Mouse (Mus musculus) Patski (cell line): ENCODE results near the gene P2ry14. TPM values are rescaled to one million over a fixed set of nuclear protein-coding genes. Genes with fewer than 3 reads are reported as not detected.

Source experiments
- ATAC-seq: fragments of 100-300 bp; one replicate; pipeline ENCODE4 v1.8.0; 2021
- CTCF ChIA-PET: fragments of 350-600 bp; sonication (Branson Sonifier 250); formaldehyde crosslinking; loops from one replicate; lab custom pipeline; 2022; ENCODE audit warnings: inconsistent platforms; lab: Charles Lee
- POLR2A ChIA-PET: fragments of 350-600 bp; sonication (Branson Sonifier 250); formaldehyde crosslinking; loops from one replicate; lab custom pipeline; 2022; ENCODE audit warnings: antibody characterized with exemption, inconsistent platforms; lab: Charles Lee
- DNase-seq: peaks from one replicate; pipeline ENCODE4 v3.0.0-alpha.2; 2011; ENCODE audit warnings: low read depth, low spot score
- H3K27me3 ChIP-seq: fragments of 371-371 bp; one replicate; pipeline ENCODE4 v1.5.1; 2021
- CTCF ChIP-seq: fragments of 100-300 bp; IDR thresholded peaks from one replicate; pipeline ENCODE4 v1.5.1; 2021
- in situ Hi-C: fragments of 300-500 bp; cut with MboI; formaldehyde crosslinking; loops from 3 replicates; pipeline ENCODE4 v1.11.1; 2018; ENCODE audit warnings: low pct_unique_long_range_greater_than_20kb, mixed read lengths
- polyA plus RNA-seq: library from polyadenylated mRNA; unstranded; gene quantifications from one replicate; pipeline ENCODE4 v1.2.3, GENCODE M21; 2021

The P2ry14 gene
- polyA plus RNA-seq, 1 experiment from 2014 or later: 0.33 TPM

GRCm38 (mm10) chr3:59135911-59136653 is 17.3 kb downstream of the P2ry14 start:
- CTCF ChIA-PET: interaction anchor here (1.2 kb wide), 1 partner anchor 9 kb away, joined by 3 read pairs; no protein-coding TSS in a partner anchor
- ATAC-seq (no peak), DNase-seq (no peak)
- in situ Hi-C loops: no loop called here
- TF ChIP-seq CTCF: no peak
- H3K27me3 ChIP-seq: no peaks in the 10 kb centered on the region
- POLR2A ChIA-PET: no interaction called here

GRCm38 (mm10) chr3:59133189-59133588 is 20.2 kb downstream of the P2ry14 start:
- ATAC-seq (no peak), DNase-seq (no peak)
- H3K27me3 ChIP-seq: no peaks in the 10 kb centered on the region
- TF ChIP-seq CTCF: no peak
- ChIA-PET POLR2A (interaction anchor here (1.0 kb wide), 1 partner anchor 22 kb away, joined by 3 read pairs; no protein-coding TSS in a partner anchor), CTCF (interaction anchor here (1.1 to 2.9 kb wide), 5 partner anchors 13 to 33 kb away, joined by 3 to 20 read pairs (median 4); no protein-coding TSS in a partner anchor)
- in situ Hi-C loops: no loop called here

GRCm38 (mm10) chr3:59131966-59132365 is 21.5 kb downstream of the P2ry14 start:
- POLR2A ChIA-PET: no interaction called here
- in situ Hi-C loops: no loop called here
- H3K27me3 ChIP-seq: no peaks in the 10 kb centered on the region
- no peak for DNase-seq
- no peak for TF ChIP-seq CTCF
- ATAC-seq: no peak
- CTCF ChIA-PET: interaction anchor here (1.0 to 1.4 kb wide), 2 partner anchors 17 to 18 kb away, joined by 3 to 4 read pairs; no protein-coding TSS in a partner anchor

DNA sequence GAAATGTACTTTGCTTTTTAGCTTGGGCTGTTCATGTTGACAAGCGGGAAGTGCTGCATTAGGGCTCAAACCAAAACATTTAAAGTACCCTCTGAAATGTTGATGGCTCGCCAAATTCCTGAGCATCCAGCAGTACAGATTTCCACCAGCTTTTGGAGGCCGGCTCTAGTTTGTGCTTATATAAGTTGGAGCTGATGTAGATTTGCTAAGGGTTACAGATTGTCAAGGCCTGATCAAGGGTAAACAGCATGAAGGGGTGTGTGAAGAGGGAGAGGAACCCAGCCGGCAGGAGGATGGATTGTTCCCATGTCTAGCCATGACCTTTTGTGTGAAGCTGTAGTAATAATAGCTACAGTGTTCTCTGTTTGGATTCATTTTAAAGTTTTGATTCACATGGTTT is 22.3 kb downstream of the P2ry14 start:
- no peaks in the 10 kb centered on the region for H3K27me3 ChIP-seq
- ATAC-seq (no peak), DNase-seq (no peak)
- ChIA-PET POLR2A (no interaction called here), CTCF (interaction anchor here (1.0 to 3.0 kb wide), 4 partner anchors 9 to 23 kb away, joined by 3 to 13 read pairs (median 4); partner anchors contain the start of gene P2ry14)
- TF ChIP-seq CTCF: no peak
- in situ Hi-C loops: no loop called here

- H3K27me3 ChIP-seq: no peaks in the 10 kb centered on the region
- ChIA-PET CTCF (interaction anchor here (0.9 to 3.0 kb wide), 5 partner anchors 10 to 24 kb away, joined by 3 to 13 read pairs (median 3); partner anchors contain the start of gene P2ry14), POLR2A (no interaction called here)
- no peak for TF ChIP-seq CTCF
- in situ Hi-C loops: no loop called here
- ATAC-seq (no peak), DNase-seq (no peak)
Measured at GRCm38 (mm10) chr3:59130431-59130830, 23.0 kb downstream of the P2ry14 start.

DNA sequence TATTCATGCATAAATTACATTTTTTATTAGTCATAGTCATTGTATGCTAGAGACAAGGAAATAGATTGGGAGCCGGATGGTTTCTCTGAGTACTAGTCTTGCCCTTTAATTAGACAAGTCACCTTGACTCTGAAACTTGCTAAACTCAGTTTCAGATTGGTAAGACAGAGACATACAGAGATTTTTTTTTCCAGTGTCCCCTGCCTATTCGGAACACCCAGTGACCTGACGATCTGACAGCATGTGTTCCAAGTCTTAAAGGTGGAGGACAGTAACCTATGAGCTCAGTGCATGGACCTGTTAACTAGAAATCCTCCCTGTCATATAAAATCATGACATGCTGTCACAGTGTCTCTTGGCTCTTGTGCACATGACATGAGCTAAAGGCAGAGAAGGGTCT is 23.9 kb downstream of the P2ry14 start:
- TF ChIP-seq CTCF: no peak
- ATAC-seq: no peak
- DNase-seq: no peak
- ChIA-PET CTCF (interaction anchor here (0.9 to 3.0 kb wide), 6 partner anchors 9 to 25 kb away, joined by 3 to 13 read pairs (median 4); partner anchors contain the start of gene P2ry14), POLR2A (no interaction called here)
- no peaks in the 10 kb centered on the region for H3K27me3 ChIP-seq
- in situ Hi-C loops: no loop called here

DNA sequence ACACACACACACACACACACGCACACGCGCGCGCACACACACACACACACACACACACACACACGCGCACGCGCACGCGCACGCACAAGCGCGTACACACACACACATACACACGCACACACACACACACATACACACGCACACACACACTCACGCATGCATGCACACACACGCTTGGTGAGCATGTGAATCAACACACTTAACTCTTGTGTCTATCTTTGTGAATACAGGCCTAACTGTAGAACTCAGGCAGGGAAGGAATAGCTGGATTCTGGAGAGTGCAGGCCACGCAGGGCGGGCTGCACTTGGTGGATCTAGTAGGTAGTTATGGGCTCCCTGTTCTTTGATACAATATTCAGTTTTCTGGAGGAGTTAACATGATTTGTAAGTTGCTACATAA is 24.7 kb downstream of the P2ry14 start:
- no peak for DNase-seq
- ChIA-PET POLR2A (no interaction called here), CTCF (interaction anchor here (1.2 to 3.0 kb wide), 4 partner anchors 8 to 18 kb away, joined by 3 to 13 read pairs (median 6); no protein-coding TSS in a partner anchor)
- TF ChIP-seq CTCF: no peak
- no peaks in the 10 kb centered on the region for H3K27me3 ChIP-seq
- no peak for ATAC-seq
- in situ Hi-C loops: no loop called here

GRCm38 (mm10) chr3:59125783-59126555 is 27.4 kb downstream of the P2ry14 start:
- no peaks in the 10 kb centered on the region for H3K27me3 ChIP-seq
- ChIA-PET POLR2A (no interaction called here), CTCF (interaction anchor here (0.9 to 1.5 kb wide), 6 partner anchors 10 to 56 kb away, joined by 3 to 7 read pairs (median 4); no protein-coding TSS in a partner anchor)
- in situ Hi-C loops: no loop called here
- no peak for TF ChIP-seq CTCF
- DNase-seq (no peak), ATAC-seq (no peak)

- DNase-seq: no peak
- ChIA-PET POLR2A (no interaction called here), CTCF (no interaction called here)
- no peak for ATAC-seq
- no peaks in the 10 kb centered on the region for H3K27me3 ChIP-seq
- no peak for TF ChIP-seq CTCF
- in situ Hi-C loops: no loop called here
Measured at GRCm38 (mm10) chr3:59125022-59125421, 28.4 kb downstream of the P2ry14 start.

- CTCF ChIA-PET: interaction anchor here (0.8 to 3.4 kb wide), 18 partner anchors 8 to 993 kb away, joined by 3 to 27 read pairs (median 10); partner anchors contain the start of gene P2ry14
- ATAC-seq (no peak), DNase-seq (no peak)
- no peaks in the 10 kb centered on the region for H3K27me3 ChIP-seq
- no peak for TF ChIP-seq CTCF
- POLR2A ChIA-PET: no interaction called here
- in situ Hi-C loops: loop anchor here (5.0 to 25.0 kb wide), 3 partner anchors 50 to 1390 kb away; no protein-coding TSS in a partner anchor
Measured at GRCm38 (mm10) chr3:59121780-59122449, 31.5 kb downstream of the P2ry14 start.
